Mouse (Mus musculus) heart, adult 2 months (tissue): ENCODE results near the gene Ercc6l. TPM values are rescaled to one million over a fixed set of nuclear protein-coding genes. Genes with fewer than 3 reads are reported as not detected.

ENCODE experiments used
- DNase-seq, 2 experiments: peaks; one replicate each; pipeline ENCODE4 v3.0.0; 2021
- H3K27ac ChIP-seq: fragments of 200-600 bp; 2 replicates; pipeline ENCODE4 v1.8.1; 2022
- H3K27me3 ChIP-seq: fragments of 200-500 bp; 2 replicates; pipeline ENCODE4 v1.6.1; 2012; ENCODE audit warnings: mild to moderate bottlenecking, low read length, inconsistent platforms, mixed read lengths; ENCODE audit not compliant: control insufficient read depth, insufficient read depth
- H3K36me3 ChIP-seq: fragments of 200-500 bp; 2 replicates; pipeline ENCODE4 v1.6.1; 2012; ENCODE audit warnings: low read length, inconsistent platforms; ENCODE audit not compliant: control insufficient read depth, insufficient read depth
- H3K4me1 ChIP-seq: fragments of 200-500 bp; 2 replicates; pipeline ENCODE4 v1.6.1; 2011; ENCODE audit warnings: low read length; ENCODE audit not compliant: control insufficient read depth, insufficient read depth
- H3K4me3 ChIP-seq: fragments of 200-600 bp; 2 replicates; pipeline ENCODE4 v1.8.1; 2022
- H3K79me2 ChIP-seq: fragments of 200-500 bp; replicated peaks from 2 replicates; pipeline ENCODE4 v1.6.1; 2012; ENCODE audit warnings: mild to moderate bottlenecking, inconsistent platforms, low read length, moderate library complexity, mixed read lengths; ENCODE audit not compliant: control insufficient read depth, insufficient read depth
- H3K9ac ChIP-seq: fragments of 200-500 bp; 2 replicates; pipeline ENCODE4 v1.6.1; 2012; ENCODE audit warnings: low read depth, mild to moderate bottlenecking, control low read depth, inconsistent platforms, low read length, mixed read lengths
- CTCF ChIP-seq: fragments of 200-600 bp; IDR thresholded peaks from 2 replicates; pipeline ENCODE4 v1.8.1; 2022; ENCODE audit warnings: antibody characterized with exemption, mild to moderate bottlenecking, moderate library complexity
- EP300 ChIP-seq: fragments of 200-500 bp; IDR thresholded peaks from 2 replicates; pipeline ENCODE4 v1.6.1; 2011; ENCODE audit warnings: low read depth, low read length, control low read depth; ENCODE audit not compliant: insufficient read depth
- POLR2A ChIP-seq: fragments of 200-500 bp; IDR thresholded peaks from 2 replicates; pipeline ENCODE4 v1.6.1; 2011; ENCODE audit warnings: mild to moderate bottlenecking, low read depth, low read length, control low read depth; ENCODE audit not compliant: insufficient read depth
- WGBS: fragments of 180-500 bp; shearing (Covaris S2); methylation state at CpG from one replicate; pipeline ENCODE4 v1.1.7; 2018; 5-methylcytosine and 5-hydroxymethylcytosine counted together
- intact Hi-C: fragments of 180-260 bp; cut with DNase I; formaldehyde crosslinking; loops from one replicate; pipeline ENCODE4 v1.15.1; 2025
- polyA plus RNA-seq: library from polyadenylated mRNA; depleted of rRNA; stranded (reverse); fragments of >200 nt; gene quantifications from 2 replicates; pipeline ENCODE4 v1.2.3, GENCODE M21; 2012; rRNA removed
- total RNA-seq, 2 experiments: library from RNA; stranded (reverse); gene quantifications; 2 replicates each; pipeline ENCODE4 v1.2.3; 2021

The Ercc6l gene
- total and polyA plus RNA-seq, 3 experiments: 0.10 to 0.36 (median 0.34) TPM

DNA sequence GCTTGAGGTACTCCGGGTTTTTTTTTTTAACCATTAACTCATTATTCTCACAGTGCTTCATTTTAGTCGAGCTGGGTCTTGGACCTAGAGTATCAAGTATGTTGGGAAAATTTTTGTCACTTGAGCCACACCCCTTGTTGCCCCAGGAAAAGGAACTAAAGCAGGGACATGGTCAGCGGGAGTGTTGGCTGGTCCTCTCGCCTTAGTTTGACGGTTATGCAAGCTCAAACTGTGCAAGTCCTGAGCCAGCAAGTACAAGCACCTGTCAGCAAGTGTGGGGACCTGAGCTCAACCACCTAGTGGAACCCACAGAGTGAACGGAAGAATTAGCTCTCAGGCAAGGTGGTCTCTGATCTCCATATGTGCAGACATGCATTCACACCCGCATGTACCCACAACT, 55.0 kb downstream of the Ercc6l start:
- Histone ChIP-seq H3K9ac (no peak overlapping the region), H3K27me3 (no peaks in the 10 kb centered on the region), H3K4me3 (no peak overlapping the region), H3K27ac (no peak overlapping the region), H3K4me1 (no peaks in the 10 kb centered on the region), H3K36me3 (no peaks in the 10 kb centered on the region), H3K79me2 (no peaks in the 10 kb centered on the region)
- WGBS: 60% methylated on average over 7 of the region's 7 CpGs
- DNase-seq: no peak
- intact Hi-C loops: no loop called here
- no peak for TF ChIP-seq CTCF
- no peak for TF ChIP-seq POLR2A
- no peak for TF ChIP-seq EP300

DNA sequence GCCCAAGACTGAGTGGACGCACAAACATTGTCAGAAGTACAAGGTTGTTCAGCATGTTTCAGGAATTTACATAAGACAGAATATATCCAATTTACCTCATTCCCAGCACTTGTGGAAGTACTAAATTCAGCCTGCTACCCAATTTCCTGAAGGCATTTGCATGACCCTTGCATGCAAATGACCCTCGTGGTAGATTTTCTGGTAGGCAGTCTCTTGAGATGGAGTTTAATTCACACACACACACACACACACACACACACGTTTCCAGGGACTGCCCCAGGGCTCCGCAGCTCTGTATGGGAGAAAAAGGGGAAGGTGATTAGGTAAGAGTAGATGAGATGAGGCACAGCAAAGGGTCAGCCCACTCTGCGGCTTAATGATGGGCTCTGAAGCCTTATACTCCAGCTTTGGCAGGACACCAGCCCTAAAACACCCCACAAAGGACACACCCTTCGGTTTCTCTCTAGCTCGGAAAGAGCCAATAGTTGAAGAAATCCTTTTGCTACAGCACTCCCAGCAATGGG, 62.4 kb downstream of the Ercc6l start:
- H3K27ac ChIP-seq: no peak overlapping the region
- no peaks in the 10 kb centered on the region for H3K4me1 ChIP-seq
- no peaks in the 10 kb centered on the region for H3K27me3 ChIP-seq
- WGBS: 71% methylated on average over 7 of the region's 7 CpGs
- intact Hi-C loops: no loop called here
- H3K36me3 ChIP-seq: no peaks in the 10 kb centered on the region
- no peaks in the 10 kb centered on the region for H3K79me2 ChIP-seq
- DNase-seq: no peak
- H3K9ac ChIP-seq: no peak overlapping the region
- TF ChIP-seq POLR2A: no peak
- no peak for TF ChIP-seq EP300
- no peak for TF ChIP-seq CTCF
- H3K4me3 ChIP-seq: no peak overlapping the region

Other genes starting within 250 kb of the Ercc6l start
- gene Rtl5, start 85.8 kb downstream of the Ercc6l start, total RNA-seq: 1 to 10 TPM; 1.7 to 2.3 TPM
- gene Rtl5, start 85.8 kb downstream of the Ercc6l start, polyA plus RNA-seq: 2.1 and 4.6 TPM in 2 replicates
- 10 to 100 TPM; 16.4 TPM for gene Pin4, start 37.6 kb downstream of the Ercc6l start, total RNA-seq
- gene Pin4, start 37.6 kb downstream of the Ercc6l start, polyA plus RNA-seq: 1.8 and 5.1 TPM in 2 replicates
- gene Rps4x, start 32.3 kb upstream of the Ercc6l start, total RNA-seq: 100 to 1,000 TPM; 560 to 757 TPM
- 348 and 596 TPM in 2 replicates for gene Rps4x, start 32.3 kb upstream of the Ercc6l start, polyA plus RNA-seq
- 1 to 10 TPM in 1 of 2 experiments, under 1 TPM in 1; 0.93 to 1.0 TPM for gene Cited1, start 95.1 kb upstream of the Ercc6l start, total RNA-seq
- gene Cited1, start 95.1 kb upstream of the Ercc6l start, polyA plus RNA-seq: 3.5 and 5.2 TPM in 2 replicates